Mouse (Mus musculus): ENCODE measurements around the gene Ugt1a10.

Gene Ugt1a10

GRCm38 (mm10) chr1:88253540-88253939, 198.4 kb downstream of the Ugt1a10 start:
- in situ Hi-C loops (cut with MboI, MseI), result no loop called here

- in situ Hi-C loops (cut with MboI, MseI), result no loop called here
These were observed 199.7 kb downstream of the Ugt1a10 start for GRCm38 (mm10) chr1:88254793-88255465.

GRCm38 (mm10) chr1:88255466-88255857, 200.3 kb downstream of the Ugt1a10 start:
- in situ Hi-C loops (cut with MboI, MseI), result no loop called here

GRCm38 (mm10) chr1:88255989-88256754, 201.0 kb downstream of the Ugt1a10 start:
- in situ Hi-C loops (cut with MboI, MseI), result no loop called here

GRCm38 (mm10) chr1:88256886-88257663, 201.9 kb downstream of the Ugt1a10 start:
- in situ Hi-C loops (cut with MboI, MseI), result no loop called here

- in situ Hi-C loops (cut with MboI, MseI), result no loop called here
These were observed 202.5 kb downstream of the Ugt1a10 start for GRCm38 (mm10) chr1:88257681-88258080.

- in situ Hi-C loops (cut with MboI, MseI), result no loop called here
These were observed 203.2 kb downstream of the Ugt1a10 start for GRCm38 (mm10) chr1:88258361-88258760.

- in situ Hi-C loops (cut with MboI, MseI), result no loop called here
These were observed 203.9 kb downstream of the Ugt1a10 start for GRCm38 (mm10) chr1:88258881-88259642.

GRCm38 (mm10) chr1:88259643-88260024, 204.4 kb downstream of the Ugt1a10 start:
- in situ Hi-C loops (cut with MboI, MseI), result loop anchor here (10.0 kb wide), 1 partner anchor 705 kb away; no protein-coding TSS in a partner anchor

- in situ Hi-C loops (cut with MboI, MseI), result loop anchor here (10.0 kb wide), 1 partner anchor 705 kb away; no protein-coding TSS in a partner anchor
These were observed 204.9 kb downstream of the Ugt1a10 start for GRCm38 (mm10) chr1:88260114-88260513.

- in situ Hi-C loops (cut with MboI, MseI), result loop anchor here (10.0 kb wide), 1 partner anchor 706 kb away; no protein-coding TSS in a partner anchor
These were observed 205.6 kb downstream of the Ugt1a10 start for GRCm38 (mm10) chr1:88260604-88261377.

GRCm38 (mm10) chr1:88261706-88262105, 206.5 kb downstream of the Ugt1a10 start:
- in situ Hi-C loops (cut with MboI, MseI), result loop anchor here (10.0 kb wide), 1 partner anchor 707 kb away; no protein-coding TSS in a partner anchor

GRCm38 (mm10) chr1:88262255-88262654, 207.1 kb downstream of the Ugt1a10 start:
- in situ Hi-C loops (cut with MboI, MseI), result loop anchor here (10.0 kb wide), 1 partner anchor 707 kb away; no protein-coding TSS in a partner anchor

GRCm38 (mm10) chr1:88262961-88263360, 207.8 kb downstream of the Ugt1a10 start:
- in situ Hi-C loops (cut with MboI, MseI), result loop anchor here (10.0 kb wide), 1 partner anchor 708 kb away; no protein-coding TSS in a partner anchor

GRCm38 (mm10) chr1:88263778-88264177, 208.6 kb downstream of the Ugt1a10 start:
- in situ Hi-C loops (cut with MboI, MseI), result loop anchor here (10.0 kb wide), 1 partner anchor 709 kb away; no protein-coding TSS in a partner anchor

- in situ Hi-C loops (cut with MboI, MseI), result loop anchor here (10.0 kb wide), 1 partner anchor 710 kb away; no protein-coding TSS in a partner anchor
These were observed 209.2 kb downstream of the Ugt1a10 start for GRCm38 (mm10) chr1:88264237-88264868.

GRCm38 (mm10) chr1:88264869-88265240, 209.7 kb downstream of the Ugt1a10 start:
- in situ Hi-C loops (cut with MboI, MseI), result loop anchor here (10.0 kb wide), 1 partner anchor 710 kb away; no protein-coding TSS in a partner anchor

GRCm38 (mm10) chr1:88266123-88266522, 210.9 kb downstream of the Ugt1a10 start:
- in situ Hi-C loops (cut with MboI, MseI), result loop anchor here (10.0 kb wide), 1 partner anchor 711 kb away; no protein-coding TSS in a partner anchor

GRCm38 (mm10) chr1:88267489-88267888, 212.3 kb downstream of the Ugt1a10 start:
- in situ Hi-C loops (cut with MboI, MseI), result loop anchor here (10.0 kb wide), 1 partner anchor 713 kb away; no protein-coding TSS in a partner anchor

Measured in T-helper 2 cell (primary cell).